Mouse (Mus musculus) hindbrain, embryonic 14.5 days (tissue): ENCODE measurements around the gene Tff1. TPM values are rescaled to one million over a fixed set of nuclear protein-coding genes. Genes with fewer than 3 reads are reported as not detected.

Experiments
- ATAC-seq: fragments of 200-750 bp; cut with Nextera tagmentation; 2 replicates; pipeline ENCODE4 v1.8.0; 2017; ENCODE audit warnings: moderate number of reproducible peaks, mild to moderate bottlenecking, moderate TSS enrichment, moderate library complexity; ENCODE audit not compliant: low FRiP score
- DNase-seq: peaks from one replicate; pipeline ENCODE4 v3.0.0-alpha.2; 2015; ENCODE audit warnings: low spot score
- H3K27ac ChIP-seq: fragments of 300-500 bp; sonication (generic); 2 replicates; pipeline ENCODE4 v1.5.1; 2014; ENCODE audit warnings: mild to moderate bottlenecking, moderate library complexity
- H3K27me3 ChIP-seq: fragments of 300-500 bp; sonication (generic); 2 replicates; pipeline ENCODE4 v1.6.1; 2014; ENCODE audit warnings: mild to moderate bottlenecking, low read length, mixed read lengths; ENCODE audit not compliant: control insufficient read depth, insufficient read depth
- H3K36me3 ChIP-seq: fragments of 300-500 bp; sonication (generic); replicated peaks from 2 replicates; pipeline ENCODE4 v1.6.1; 2014; ENCODE audit not compliant: control insufficient read depth, insufficient read depth
- H3K4me1 ChIP-seq: fragments of 300-500 bp; sonication (generic); replicated peaks from 2 replicates; pipeline ENCODE4 v1.6.1; 2014; ENCODE audit warnings: antibody characterized with exemption, low read length, mixed read lengths; ENCODE audit not compliant: control insufficient read depth, insufficient read depth
- H3K4me2 ChIP-seq: fragments of 300-500 bp; sonication (generic); replicated peaks from 2 replicates; pipeline ENCODE4 v1.6.1; 2014; ENCODE audit warnings: mild to moderate bottlenecking, moderate library complexity
- H3K4me3 ChIP-seq: fragments of 300-500 bp; sonication (generic); replicated peaks from 2 replicates; pipeline ENCODE4 v1.5.1; 2014; ENCODE audit warnings: mild to moderate bottlenecking, low read length
- H3K9ac ChIP-seq: fragments of 300-500 bp; sonication (generic); 2 replicates; pipeline ENCODE4 v1.6.1; 2014
- H3K9me3 ChIP-seq: fragments of 300-500 bp; sonication (generic); 2 replicates; pipeline ENCODE4 v1.6.1; 2016; ENCODE audit warnings: low read length; ENCODE audit not compliant: control insufficient read depth
- WGBS: fragments of 180-500 bp; shearing (Covaris S2); extraction: QIAGEN DNeasy Blood & Tissue Kit; methylation state at CpG from one replicate; pipeline ENCODE4 v1.1.7; 2014; 5-methylcytosine and 5-hydroxymethylcytosine counted together
- polyA plus RNA-seq: library from polyadenylated mRNA; unstranded; fragments of >200 nt; fragmentation: Nextera tagmentation; extraction: Ambion mirVana; gene quantifications from 2 replicates; pipeline ENCODE4 v1.2.1, GENCODE M21; 2014

The Tff1 gene
- polyA plus RNA-seq, 1 experiment from 2014 or later: not detected

DNA sequence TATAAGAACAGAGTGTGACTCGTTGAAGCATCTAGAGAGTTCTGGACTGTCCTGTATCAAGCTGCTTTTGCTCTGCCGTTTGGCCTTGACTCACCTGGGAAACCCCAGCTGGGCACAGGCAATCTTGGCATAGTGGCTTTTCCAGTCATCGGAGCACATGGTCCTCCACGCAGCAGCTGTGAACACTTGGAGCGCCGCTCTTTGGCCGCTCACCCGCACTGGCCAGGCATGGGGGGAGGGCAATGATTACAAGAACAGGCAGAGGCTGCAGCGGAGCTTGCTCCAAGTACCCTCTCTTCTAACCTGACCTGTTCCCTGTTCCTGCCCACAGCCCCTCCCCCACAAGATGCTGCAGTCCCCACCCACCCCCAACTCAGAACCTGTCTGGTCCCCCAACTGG lies 28.3 kb upstream of the Tff1 start:
- no peak overlapping the region for H3K4me2 ChIP-seq
- DNase-seq (no peak), ATAC-seq (no peak)
- no peak overlapping the region for H3K4me3 ChIP-seq
- no peaks in the 10 kb centered on the region for H3K4me1 ChIP-seq
- H3K27ac ChIP-seq: no peak overlapping the region
- H3K9ac ChIP-seq: no peak overlapping the region
- no peaks in the 10 kb centered on the region for H3K36me3 ChIP-seq
- H3K27me3 ChIP-seq: no peaks in the 10 kb centered on the region
- no peaks in the 10 kb centered on the region for H3K9me3 ChIP-seq
- WGBS: 78% methylated on average over 9 of the region's 9 CpGs

DNA sequence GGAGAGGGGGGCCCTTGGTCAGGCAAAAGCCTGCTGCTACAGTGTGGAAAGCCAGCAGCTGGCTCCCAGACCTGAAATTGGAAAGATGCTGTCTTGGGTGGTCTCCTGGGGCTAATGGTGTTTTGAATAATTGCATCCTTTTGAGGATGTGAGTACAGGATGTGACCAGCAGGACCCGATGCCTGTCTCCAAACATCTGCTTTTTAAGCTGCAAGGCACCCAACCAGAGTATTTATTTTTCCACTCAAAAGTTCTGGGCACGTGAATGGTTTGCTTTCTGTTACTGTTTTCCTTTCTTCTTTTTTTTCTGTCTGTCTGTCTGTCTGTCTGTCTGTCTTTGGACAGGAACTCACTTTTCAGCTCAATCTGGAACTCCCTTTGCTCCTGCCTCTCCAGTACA lies 27.6 kb upstream of the Tff1 start:
- no peak overlapping the region for H3K9ac ChIP-seq
- no peaks in the 10 kb centered on the region for H3K4me1 ChIP-seq
- H3K27ac ChIP-seq: no peak overlapping the region
- no peaks in the 10 kb centered on the region for H3K27me3 ChIP-seq
- DNase-seq: no peak
- no peak overlapping the region for H3K4me3 ChIP-seq
- H3K4me2 ChIP-seq: no peak overlapping the region
- no peak for ATAC-seq
- H3K9me3 ChIP-seq: no peaks in the 10 kb centered on the region
- WGBS: 56% methylated on average over 2 of the region's 2 CpGs
- H3K36me3 ChIP-seq: no peaks in the 10 kb centered on the region

DNA sequence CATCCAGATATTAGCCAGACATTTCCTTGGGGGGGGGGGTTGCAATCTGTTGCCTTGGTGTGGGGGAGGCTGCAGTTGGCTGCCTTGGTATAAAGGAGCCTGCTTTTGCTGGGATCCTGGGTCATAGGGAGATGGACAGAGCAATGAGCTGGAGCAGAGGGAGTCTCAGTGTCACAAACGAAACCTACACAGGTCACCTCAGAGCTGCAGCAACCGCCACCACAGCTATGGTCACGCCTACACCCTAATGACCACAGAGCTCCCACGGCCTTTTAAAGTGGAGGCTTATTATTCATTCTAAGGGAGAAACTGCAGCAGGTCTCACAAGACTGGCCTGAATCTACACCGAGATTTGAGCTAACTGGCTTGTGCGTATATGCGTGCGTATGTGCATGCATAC lies 26.7 kb upstream of the Tff1 start:
- no peak overlapping the region for H3K4me2 ChIP-seq
- no peaks in the 10 kb centered on the region for H3K4me1 ChIP-seq
- no peak overlapping the region for H3K27ac ChIP-seq
- H3K4me3 ChIP-seq: no peak overlapping the region
- DNase-seq (no peak), ATAC-seq (no peak)
- no peaks in the 10 kb centered on the region for H3K36me3 ChIP-seq
- no peaks in the 10 kb centered on the region for H3K27me3 ChIP-seq
- no peak overlapping the region for H3K9ac ChIP-seq
- no peaks in the 10 kb centered on the region for H3K9me3 ChIP-seq
- WGBS: 68% methylated on average over 8 of the region's 8 CpGs

DNA sequence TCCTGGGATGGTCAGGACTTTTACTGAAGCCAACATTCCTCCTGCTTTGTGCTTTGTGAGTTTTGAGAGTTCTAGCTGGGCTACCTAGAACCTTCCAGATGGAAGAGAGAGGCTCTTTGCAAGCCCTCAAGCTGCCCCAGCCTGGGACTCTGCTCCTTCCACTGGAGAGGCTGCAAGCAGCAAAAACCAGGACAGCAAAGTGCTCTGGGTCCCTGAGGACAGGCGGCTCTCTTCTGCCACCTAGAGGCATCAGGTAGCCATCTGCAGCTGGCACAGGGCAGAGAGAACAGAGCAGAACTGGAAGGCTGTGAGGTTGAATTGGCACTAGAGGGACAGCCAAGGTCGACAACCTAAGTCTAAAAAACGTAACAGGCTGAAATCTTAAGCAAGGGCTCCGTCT lies 22.3 kb upstream of the Tff1 start:
- H3K36me3 ChIP-seq: no peaks in the 10 kb centered on the region
- ATAC-seq (no peak), DNase-seq (peak; percentile 79)
- no peak overlapping the region for H3K4me2 ChIP-seq
- no peaks in the 10 kb centered on the region for H3K4me1 ChIP-seq
- H3K4me3 ChIP-seq: no peak overlapping the region
- H3K27me3 ChIP-seq: no peaks in the 10 kb centered on the region
- WGBS: 30% methylated on average over 4 of the region's 4 CpGs
- no peaks in the 10 kb centered on the region for H3K9me3 ChIP-seq
- H3K27ac ChIP-seq: no peak overlapping the region
- H3K9ac ChIP-seq: no peak overlapping the region

DNA sequence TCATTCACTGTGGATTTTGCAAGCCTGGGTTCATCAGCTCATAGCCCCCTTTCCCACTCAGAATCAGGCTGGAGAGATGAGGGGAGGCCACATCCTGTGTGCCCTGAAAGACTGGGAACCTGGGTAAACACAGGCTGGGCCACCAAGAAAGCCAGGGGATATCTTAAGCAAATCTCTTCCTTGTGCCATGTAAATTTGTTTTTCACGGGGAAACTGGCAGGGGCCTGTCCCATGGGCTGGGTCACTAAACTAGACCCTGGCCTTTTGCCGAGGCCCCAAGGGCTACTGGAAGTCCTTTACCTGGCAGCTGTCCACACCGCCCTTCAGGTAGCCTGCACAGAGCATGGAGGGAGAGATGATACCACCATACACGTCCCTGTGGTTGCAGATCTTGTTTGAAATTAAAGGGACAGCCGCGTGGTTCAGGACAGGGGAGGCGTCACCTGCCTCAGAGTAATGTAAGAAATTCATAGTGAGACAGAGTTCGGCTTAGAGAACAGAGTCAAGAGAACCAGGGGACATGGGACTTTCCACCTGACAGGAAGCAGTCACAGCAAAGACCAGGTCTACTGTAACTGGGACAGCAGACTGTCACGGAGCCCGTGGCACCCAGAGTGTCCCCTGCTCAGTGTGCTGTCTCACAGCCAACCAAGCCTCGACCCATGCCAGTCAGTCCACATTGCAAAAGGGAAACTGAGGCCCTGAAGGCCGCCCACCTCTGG lies 19.4 kb upstream of the Tff1 start:
- no peaks in the 10 kb centered on the region for H3K9me3 ChIP-seq
- H3K4me2 ChIP-seq: no peak overlapping the region
- no peaks in the 10 kb centered on the region for H3K27me3 ChIP-seq
- H3K9ac ChIP-seq: no peak overlapping the region
- H3K4me1 ChIP-seq: no peaks in the 10 kb centered on the region
- ATAC-seq: no peak
- H3K4me3 ChIP-seq: no peak overlapping the region
- no peak for DNase-seq
- WGBS: 88% methylated on average over 12 of the region's 12 CpGs
- no peaks in the 10 kb centered on the region for H3K36me3 ChIP-seq
- no peak overlapping the region for H3K27ac ChIP-seq

DNA sequence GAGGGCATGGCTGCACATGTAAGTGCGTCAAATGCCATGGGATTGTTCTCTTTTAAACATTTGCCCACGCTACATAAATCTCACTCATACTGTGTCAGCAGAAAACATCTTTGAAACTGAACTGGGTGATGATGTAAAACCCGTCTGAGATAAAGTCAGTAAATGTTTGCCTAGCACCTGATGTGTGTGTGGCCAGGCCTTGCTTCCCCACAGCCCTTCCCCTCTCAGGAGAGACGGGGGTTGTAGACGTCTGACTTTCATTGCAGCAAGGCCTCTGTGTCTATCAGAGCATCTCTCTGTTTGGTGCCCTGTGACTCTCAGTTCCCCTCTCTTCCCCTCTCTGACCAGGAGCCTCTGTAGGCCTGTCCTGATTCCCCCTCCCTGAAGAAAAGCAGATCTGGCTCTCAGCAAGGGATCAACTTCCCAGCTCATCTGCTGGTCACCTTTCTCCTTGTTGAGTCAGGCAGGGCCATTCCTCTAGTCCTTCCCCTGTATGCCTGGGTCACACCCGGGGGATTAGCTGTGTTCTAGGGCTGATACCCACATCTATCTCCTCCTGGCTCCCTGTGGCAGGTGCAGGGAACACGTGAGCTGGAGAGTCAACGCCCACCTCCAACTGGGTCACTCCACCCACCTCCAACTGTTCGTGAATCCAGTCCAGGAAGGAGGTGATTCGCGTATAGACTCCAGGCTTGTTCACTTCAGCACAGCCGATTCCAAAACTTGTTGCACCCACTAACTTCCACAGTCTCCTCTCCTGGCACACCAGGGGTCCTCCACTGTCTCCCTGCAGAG lies 18.3 kb upstream of the Tff1 start:
- no peak for DNase-seq

DNA sequence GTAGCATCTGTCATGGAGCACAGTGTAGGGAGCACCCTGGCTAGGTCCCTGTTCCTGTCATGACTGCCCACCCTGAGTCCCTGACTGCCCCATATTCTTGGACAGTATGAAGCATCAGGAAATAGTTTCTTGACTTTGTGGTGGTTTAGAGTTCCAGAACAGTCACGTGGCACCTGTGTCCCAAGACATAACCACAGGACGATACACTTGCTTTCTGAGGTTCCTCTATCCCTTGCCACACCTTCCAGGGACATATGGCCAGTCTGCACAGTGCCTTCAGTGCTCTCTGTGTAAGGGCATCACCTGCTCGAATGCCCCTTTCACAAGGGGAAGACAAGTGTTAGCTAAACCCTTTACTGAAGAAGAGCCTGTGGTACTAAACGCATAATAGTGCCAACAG lies 16.4 kb upstream of the Tff1 start:
- Histone ChIP-seq H3K4me3 (no peak overlapping the region), H3K27ac (no peak overlapping the region), H3K9ac (no peak overlapping the region), H3K4me2 (no peak overlapping the region), H3K4me1 (no peaks in the 10 kb centered on the region), H3K27me3 (no peaks in the 10 kb centered on the region), H3K9me3 (no peaks in the 10 kb centered on the region), H3K36me3 (no peaks in the 10 kb centered on the region)
- no peak for ATAC-seq
- DNase-seq: no peak
- WGBS: 90% methylated on average over 4 of the region's 4 CpGs

More for the DNA sequence above, 18.3 kb upstream of the Tff1 start:
- H3K9me3 ChIP-seq: no peaks in the 10 kb centered on the region
- H3K36me3 ChIP-seq: no peaks in the 10 kb centered on the region
- no peaks in the 10 kb centered on the region for H3K27me3 ChIP-seq
- no peak overlapping the region for H3K9ac ChIP-seq
- WGBS: 74% methylated on average over 12 of the region's 12 CpGs
- no peak overlapping the region for H3K4me2 ChIP-seq
- ATAC-seq: no peak
- H3K4me1 ChIP-seq: no peaks in the 10 kb centered on the region
- no peak overlapping the region for H3K27ac ChIP-seq
- H3K4me3 ChIP-seq: no peak overlapping the region

DNA sequence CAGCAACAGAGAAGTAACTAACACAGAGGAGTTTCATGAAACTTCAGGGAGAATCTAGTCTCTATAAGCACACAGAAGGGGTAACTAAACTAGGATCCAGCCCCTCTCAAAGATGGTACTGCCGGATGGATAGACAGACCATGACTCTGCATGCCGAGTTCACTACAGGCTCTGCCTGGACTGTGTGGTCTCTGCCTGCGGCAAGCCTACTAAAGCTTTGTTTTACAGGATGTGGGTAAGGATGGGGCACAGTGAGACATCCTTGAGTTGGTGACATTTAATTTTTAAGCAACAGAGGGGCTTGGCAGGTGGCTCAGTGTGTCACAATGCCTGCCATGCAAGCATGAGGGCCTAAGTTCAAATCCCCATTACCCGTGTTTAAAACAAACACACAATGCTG lies 11.2 kb upstream of the Tff1 start:
- Histone ChIP-seq H3K27me3 (no peaks in the 10 kb centered on the region), H3K4me2 (no peak overlapping the region), H3K27ac (no peak overlapping the region), H3K9me3 (0 out of 2 replicates have a peak, but pooled peaks cover 5% of the 10 kb centered on the region), H3K9ac (no peak overlapping the region), H3K4me3 (no peak overlapping the region), H3K4me1 (no peaks in the 10 kb centered on the region), H3K36me3 (no peaks in the 10 kb centered on the region)
- ATAC-seq: no peak
- DNase-seq: no peak
- WGBS: 93% methylated on average over 4 of the region's 4 CpGs

DNA sequence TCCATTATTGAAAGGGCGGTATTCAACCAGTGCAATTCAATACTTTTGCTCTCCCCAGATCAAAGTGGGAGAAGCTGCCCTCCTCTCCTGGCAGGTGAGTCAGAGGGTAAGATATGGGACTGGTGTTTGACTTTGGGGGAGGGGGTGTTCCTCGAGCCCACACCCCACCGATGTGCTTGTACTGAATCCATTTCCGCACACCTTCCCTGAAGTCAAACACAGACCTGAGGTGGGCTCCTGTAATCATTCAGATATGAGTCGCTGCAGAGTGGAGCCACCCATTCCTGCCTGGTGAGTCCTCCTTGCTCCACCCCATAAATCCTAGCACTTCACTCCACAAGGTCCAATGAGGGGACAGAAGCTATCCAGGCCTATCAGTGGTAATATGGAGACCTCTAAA lies 4.7 kb upstream of the Tff1 start:
- no peak for DNase-seq
- H3K27ac ChIP-seq: no peak overlapping the region
- no peaks in the 10 kb centered on the region for H3K27me3 ChIP-seq
- no peak overlapping the region for H3K4me3 ChIP-seq
- whole genome bisulfite sequencing: 89% methylated on average over 5 of the region's 5 CpGs
- H3K9ac ChIP-seq: no peak overlapping the region
- H3K36me3 ChIP-seq: no peaks in the 10 kb centered on the region
- H3K4me2 ChIP-seq: no peak overlapping the region
- H3K9me3 ChIP-seq: 0 out of 2 replicates have a peak, but pooled peaks cover 5% of the 10 kb centered on the region
- H3K4me1 ChIP-seq: no peaks in the 10 kb centered on the region
- no peak for ATAC-seq
